Mouse (Mus musculus) ES-Bruce4 (cell line): ENCODE measurements around the gene Fig4.

Experiments
- CTCF ChIP-seq: IDR thresholded peaks from one replicate; pipeline ENCODE4 v1.8.1; 2011; ENCODE audit warnings: low read depth, low read length
- EP300 ChIP-seq: IDR thresholded peaks from 2 replicates; pipeline ENCODE4 v1.6.1; 2011; ENCODE audit warnings: low read depth, low read length; ENCODE audit not compliant: insufficient read depth

DNA sequence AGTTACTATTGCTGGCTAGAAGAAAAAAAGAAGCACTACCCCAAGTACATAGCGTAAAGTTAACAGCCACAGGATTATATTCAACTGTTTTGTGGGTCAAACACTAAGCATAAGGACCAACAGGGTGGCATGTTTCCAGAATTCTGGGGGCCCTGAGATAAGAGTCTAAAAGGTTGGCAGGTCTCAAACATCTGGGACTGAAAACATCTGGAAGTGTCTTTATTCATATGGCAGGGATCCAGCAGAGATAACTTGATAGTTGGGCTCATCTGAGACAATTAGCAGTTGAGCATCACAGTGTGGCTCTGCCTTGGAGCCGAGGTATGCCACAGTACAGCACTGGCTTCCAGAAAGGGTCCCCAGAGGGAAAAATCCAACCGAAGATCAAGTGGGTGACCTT, 153.8 kb downstream of the Fig4 start:
- no peak for TF ChIP-seq CTCF
- TF ChIP-seq EP300 = no peak
